Mouse (Mus musculus): ENCODE measurements around the gene Gpr107.

GRCm38 (mm10) chr2:31150762-31151161, 1.4 kb upstream of the Gpr107 start:
- TF ChIP-seq POLR2A (IDR thresholded peaks at IDR 0.05; ENCODE audit: borderline replicate concordance, extremely low read depth, insufficient read depth, insufficient read length, poor library complexity, severe bottlenecking) (no peak), CTCF (IDR thresholded peaks at IDR 0.05; ENCODE audit: borderline replicate concordance, extremely low read depth, insufficient read depth, insufficient read length) (peak; percentile 20; the same call in 1 of the 2 replicates)
